Mouse (Mus musculus): ENCODE data around the gene Ifnz.
"Not testable (repeated sequence)": the region's sequence is repeated elsewhere in the genome, so short reads cannot be mapped to it uniquely, and the experiment has no call there.

GRCm38 (mm10) chr4:88805761-88806160 is 23.8 kb downstream of the Ifnz start:
- TF ChIP-seq POLR2A (IDR thresholded peaks at IDR 0.05; ENCODE audit: control insufficient read depth, low read depth, low read length); CTCF (IDR thresholded peaks at IDR 0.05; ENCODE audit: control insufficient read depth, insufficient read depth, insufficient replicate concordance, low read depth, low read length): not testable (repeated sequence)
